Mouse (Mus musculus): ENCODE results near the gene 1700092M07Rik. TPM values are rescaled to one million over a fixed set of nuclear protein-coding genes. Genes with fewer than 3 reads are reported as not detected.
"Not testable (repeated sequence)": the region's sequence is repeated elsewhere in the genome, so short reads cannot be mapped to it uniquely, and the experiment has no call there.

The 1700092M07Rik gene
- polyA plus RNA-seq, 1 experiment from 2014 or later = 1.6 TPM

DNA sequence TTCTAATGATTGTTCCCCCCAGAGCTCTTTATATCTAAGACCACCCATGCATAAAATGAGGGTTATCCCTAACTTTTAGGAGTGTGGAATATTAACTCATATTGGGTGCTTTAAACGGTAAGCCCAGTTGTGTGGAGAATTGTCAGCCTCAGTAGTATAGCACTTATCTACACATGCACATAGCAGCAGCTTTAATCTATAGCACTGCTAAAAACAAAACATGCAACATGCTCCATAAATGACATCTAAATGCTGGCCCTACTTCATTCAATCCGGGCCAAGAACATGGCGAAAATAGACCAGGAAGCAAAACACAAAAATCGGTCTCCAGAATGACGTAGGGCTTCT is 18.0 kb upstream of the 1700092M07Rik start:
- H3K9me3 ChIP-seq = no peaks in the 10 kb centered on the region
- DNase-seq (ENCODE audit: low spot score) = no peak
- H3K27me3 ChIP-seq (ENCODE audit: insufficient read depth, poor library complexity, severe bottlenecking) = no peaks in the 10 kb centered on the region
- peak overlapping the region; percentile 69 for H3K4me3 ChIP-seq
- H3K27ac ChIP-seq = peak overlapping the region; percentile 93
- WGBS = 2% methylated on average over 5 of the region's 5 CpGs
- peaks cover 31% of the 10 kb centered on the region for H3K36me3 ChIP-seq
- H3K4me1 ChIP-seq = peaks cover 11% of the 10 kb centered on the region

DNA sequence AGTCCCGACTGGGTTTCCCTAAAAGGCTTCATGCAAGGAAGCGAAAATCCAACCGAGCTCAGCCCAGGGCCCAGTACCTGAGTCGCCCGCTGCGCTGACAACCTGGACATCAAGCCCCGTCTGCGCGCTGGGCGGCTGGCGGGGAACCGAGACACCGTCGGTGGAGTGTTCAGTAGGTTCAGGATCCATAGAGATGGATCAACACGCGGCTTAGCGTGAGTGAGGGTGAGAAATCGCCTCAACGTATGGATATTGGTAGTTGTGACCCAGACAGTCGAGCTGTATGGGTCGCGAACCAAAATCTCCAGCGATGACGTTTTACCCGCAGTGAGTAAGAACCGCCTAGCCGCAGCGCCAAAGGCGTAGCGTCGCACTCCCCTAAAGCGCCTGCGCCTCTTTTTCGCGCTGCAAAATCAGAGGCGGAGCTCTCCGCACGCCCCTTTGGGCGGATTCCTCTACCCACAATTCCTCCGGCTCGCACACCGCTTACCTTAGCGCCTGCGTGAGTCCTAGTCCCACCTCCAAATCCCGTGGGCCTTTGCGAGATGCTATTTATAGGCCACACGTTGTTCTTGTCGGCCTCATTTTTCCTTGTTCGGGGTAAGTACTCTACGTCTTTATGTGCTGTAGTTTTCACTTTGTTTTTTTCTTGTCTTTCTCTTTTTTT is 17.5 kb upstream of the 1700092M07Rik start, which contains the start of gene Slc3a2:
Gene Slc3a2, minus strand, starts transcription at position 463 of the 667 bp plus-strand sequence.
- H3K4me1 ChIP-seq = peaks cover 11% of the 10 kb centered on the region
- H3K36me3 ChIP-seq = peaks cover 31% of the 10 kb centered on the region
- under 1% methylated on average over 50 of the region's 50 CpGs for WGBS
- peak; percentile 99 for DNase-seq (ENCODE audit: low spot score)
- peak within 1 kb of the TSS; percentile 93 for H3K27ac ChIP-seq
- no peaks in the 10 kb centered on the region for H3K27me3 ChIP-seq (ENCODE audit: insufficient read depth, poor library complexity, severe bottlenecking)
- no peaks in the 10 kb centered on the region for H3K9me3 ChIP-seq
- peak within 1 kb of the TSS; percentile 69 for H3K4me3 ChIP-seq

DNA sequence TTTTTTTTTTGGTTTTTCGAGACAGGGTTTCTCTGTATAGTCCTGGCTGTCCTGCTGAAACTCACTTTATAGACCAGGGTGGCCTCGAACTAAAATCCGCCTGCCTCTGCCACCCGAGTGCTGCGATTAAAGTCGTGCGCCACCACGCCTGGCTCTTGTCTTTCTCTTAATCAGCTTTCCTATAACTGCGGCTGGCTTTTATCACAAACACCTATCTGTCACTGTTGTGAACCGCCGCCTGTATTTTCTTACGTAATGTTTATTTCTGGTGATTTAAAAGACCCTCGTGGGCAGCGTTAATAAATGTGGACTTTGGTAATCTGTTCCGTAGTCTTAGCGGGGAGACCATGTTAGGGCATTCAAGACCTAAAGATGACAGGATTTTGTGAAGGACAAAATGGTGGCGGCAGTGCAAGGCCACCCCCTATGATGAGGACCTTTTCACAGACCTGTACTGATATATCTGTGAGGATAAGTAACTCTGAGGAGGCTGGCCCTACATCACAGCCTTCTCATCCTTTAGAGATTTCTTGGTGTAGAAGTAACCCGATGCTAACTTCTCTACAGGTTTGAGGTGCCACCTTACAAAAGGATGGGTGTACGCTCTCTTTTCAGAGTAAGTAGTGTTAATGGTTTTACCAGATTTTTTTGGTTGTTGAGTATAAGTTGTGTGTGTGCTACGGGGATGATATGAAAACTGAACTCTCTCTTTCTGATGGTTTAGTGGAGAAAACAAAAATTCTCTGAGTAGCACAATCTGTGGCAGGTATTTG is 16.8 kb upstream of the 1700092M07Rik start:
- Histone ChIP-seq H3K36me3 (peaks cover 31% of the 10 kb centered on the region), H3K27me3 (ENCODE audit: insufficient read depth, poor library complexity, severe bottlenecking) (no peaks in the 10 kb centered on the region), H3K4me3 (peak overlapping the region; percentile 69), H3K9me3 (no peaks in the 10 kb centered on the region), H3K27ac (peak overlapping the region; percentile 93), H3K4me1 (peaks cover 11% of the 10 kb centered on the region)
- WGBS = under 1% methylated on average over 20 of the region's 20 CpGs
- DNase-seq (ENCODE audit: low spot score) = no peak

DNA sequence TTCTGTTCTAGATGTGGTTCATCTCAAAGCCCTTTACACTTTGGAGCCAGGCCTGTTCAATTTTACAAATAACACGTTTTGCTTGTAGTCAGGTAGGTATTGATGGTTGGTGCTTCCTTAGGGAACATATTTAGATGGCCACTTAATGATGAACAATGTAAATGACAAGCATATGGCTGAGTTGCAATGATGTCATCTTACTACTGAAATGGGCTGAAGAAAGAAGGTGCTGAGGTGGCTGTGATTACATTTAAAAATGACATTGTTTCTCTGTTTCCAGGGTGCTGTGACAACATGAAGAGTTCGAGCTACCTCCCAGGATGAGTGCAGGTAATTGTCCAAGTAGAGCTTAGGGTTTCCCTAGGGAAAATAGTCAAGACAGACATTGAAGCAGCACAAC is 16.1 kb upstream of the 1700092M07Rik start:
- Histone ChIP-seq H3K27me3 (ENCODE audit: insufficient read depth, poor library complexity, severe bottlenecking) (no peaks in the 10 kb centered on the region), H3K4me1 (peaks cover 11% of the 10 kb centered on the region), H3K36me3 (peaks cover 31% of the 10 kb centered on the region), H3K9me3 (no peaks in the 10 kb centered on the region), H3K4me3 (peak overlapping the region; percentile 69), H3K27ac (peak overlapping the region; percentile 93)
- 7% methylated on average over 2 of the region's 2 CpGs for WGBS
- no peak for DNase-seq (ENCODE audit: low spot score)

DNA sequence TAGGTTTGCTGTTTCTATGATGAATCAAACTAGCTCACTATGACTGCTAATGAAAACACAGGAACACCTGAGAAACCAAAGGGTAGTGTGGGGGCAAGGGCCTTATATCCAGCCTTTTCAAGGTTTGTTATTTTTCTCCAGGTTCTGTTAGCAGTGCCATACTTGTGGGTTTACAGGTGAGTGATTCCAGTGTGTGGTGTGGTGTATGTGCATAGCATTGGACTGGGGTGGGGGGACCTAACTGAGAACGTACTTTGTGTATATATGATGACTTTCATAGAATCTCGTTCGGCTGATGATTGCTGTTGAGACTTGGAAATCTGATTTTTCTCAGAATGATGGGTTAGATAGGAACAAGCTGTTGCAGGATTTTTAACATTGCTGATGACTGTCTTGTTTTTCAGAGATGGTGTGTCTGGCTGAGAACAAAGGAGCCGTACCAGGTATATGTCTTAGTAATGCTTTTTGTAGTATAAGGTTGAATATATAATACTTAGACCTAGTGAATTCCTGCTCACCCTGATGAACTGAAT is 15.4 kb upstream of the 1700092M07Rik start:
- Histone ChIP-seq H3K4me3 (peak overlapping the region; percentile 69), H3K9me3 (no peaks in the 10 kb centered on the region), H3K27me3 (ENCODE audit: insufficient read depth, poor library complexity, severe bottlenecking) (no peaks in the 10 kb centered on the region), H3K4me1 (peaks cover 11% of the 10 kb centered on the region), H3K36me3 (peaks cover 31% of the 10 kb centered on the region), H3K27ac (no peak overlapping the region)
- 64% methylated on average over 4 of the region's 4 CpGs for WGBS
- no peak for DNase-seq (ENCODE audit: low spot score)

- Histone ChIP-seq H3K36me3 (peaks cover 31% of the 10 kb centered on the region), H3K9me3 (no peaks in the 10 kb centered on the region), H3K27ac (no peak overlapping the region), H3K4me1 (peaks cover 11% of the 10 kb centered on the region), H3K4me3 (0 out of 2 replicates have a peak overlapping the region, but pooled peaks have one; percentile 1), H3K27me3 (ENCODE audit: insufficient read depth, poor library complexity, severe bottlenecking) (no peaks in the 10 kb centered on the region)
- no peak for DNase-seq (ENCODE audit: low spot score)
- WGBS = 25% methylated on average over 3 of the region's 3 CpGs
Observed at GRCm38 (mm10) chr19:8726609-8727390, 13.7 kb upstream of the 1700092M07Rik start.

DNA sequence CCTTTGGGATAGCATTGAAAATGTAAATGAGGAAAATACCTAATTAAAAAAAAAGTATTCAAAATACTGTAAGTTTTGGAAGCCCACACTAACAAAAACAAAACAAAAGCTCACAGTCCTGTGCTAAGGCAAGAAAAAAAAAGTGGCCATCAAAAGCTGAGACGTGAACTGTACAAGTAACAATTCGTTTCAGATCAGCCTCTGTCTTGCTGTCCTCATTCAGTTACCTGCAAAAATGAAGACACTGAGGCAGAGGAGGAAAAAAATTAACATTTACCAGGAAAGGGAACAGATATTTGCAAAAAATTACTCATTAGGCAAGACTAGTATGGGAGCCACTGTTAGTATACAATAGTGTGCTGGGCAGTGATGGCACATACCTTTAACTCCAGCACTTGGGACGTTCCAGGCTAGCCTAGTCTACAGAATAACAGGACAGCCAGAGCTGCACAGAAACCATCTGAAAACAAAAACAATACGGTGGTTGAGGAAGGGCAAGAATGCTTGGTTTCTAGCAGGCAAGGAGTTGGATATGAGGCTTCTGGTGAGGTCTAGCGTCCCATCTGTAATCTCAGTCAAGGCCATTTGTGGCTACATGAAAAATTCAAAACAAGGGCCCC is 12.9 kb upstream of the 1700092M07Rik start:
- Histone ChIP-seq H3K27ac (no peak overlapping the region), H3K36me3 (peaks cover 31% of the 10 kb centered on the region), H3K4me3 (no peak overlapping the region), H3K9me3 (no peaks in the 10 kb centered on the region), H3K4me1 (peaks cover 5% of the 10 kb centered on the region; the same call in 1 of the 2 replicates), H3K27me3 (ENCODE audit: insufficient read depth, poor library complexity, severe bottlenecking) (no peaks in the 10 kb centered on the region)
- WGBS = 24% methylated on average over 5 of the region's 5 CpGs
- DNase-seq (ENCODE audit: low spot score) = no peak

DNA sequence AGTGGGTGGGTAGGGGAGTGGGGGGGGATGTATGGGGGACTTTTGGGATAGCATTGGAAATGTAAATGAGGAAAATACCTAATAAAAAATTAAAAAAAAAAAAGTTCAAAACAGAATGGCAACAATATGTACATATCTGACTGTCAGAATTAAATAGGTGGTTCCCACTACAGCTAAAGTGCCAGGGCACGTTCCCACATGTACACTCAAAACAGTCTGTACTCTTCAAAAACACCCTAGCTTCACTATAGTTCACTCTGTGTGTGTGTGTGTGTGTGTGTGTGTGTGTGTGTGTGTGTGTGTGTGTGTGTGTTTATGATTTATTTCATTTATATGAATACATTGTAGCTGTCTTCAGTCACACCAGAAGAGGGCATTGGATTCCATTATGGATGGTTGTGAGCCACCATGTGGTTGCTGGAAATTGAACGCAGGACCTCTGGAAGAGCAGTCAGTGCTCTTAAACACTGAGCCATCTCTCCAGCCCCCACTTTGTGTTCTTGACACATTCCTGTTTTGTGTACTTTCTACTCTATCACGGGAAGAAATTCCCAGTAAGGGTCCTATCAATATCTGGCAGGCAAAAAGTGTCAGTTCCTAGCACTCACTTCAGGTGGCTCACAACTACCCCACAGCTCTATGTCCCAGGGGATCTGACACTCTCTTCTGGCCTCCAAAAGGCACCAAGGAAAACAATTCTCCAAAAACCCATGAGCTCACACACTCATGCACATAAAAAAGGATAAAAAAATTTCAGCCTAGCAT is 12.0 kb upstream of the 1700092M07Rik start:
- H3K27ac ChIP-seq; H3K27me3 ChIP-seq (ENCODE audit: insufficient read depth, poor library complexity, severe bottlenecking); H3K4me1 ChIP-seq; H3K4me3 ChIP-seq; H3K9me3 ChIP-seq: not testable (repeated sequence)
- DNase-seq (ENCODE audit: low spot score) = peak; percentile 45
- H3K36me3 ChIP-seq = peaks cover 31% of the 10 kb centered on the region
- WGBS = 50% methylated on average over 3 of the region's 3 CpGs

DNA sequence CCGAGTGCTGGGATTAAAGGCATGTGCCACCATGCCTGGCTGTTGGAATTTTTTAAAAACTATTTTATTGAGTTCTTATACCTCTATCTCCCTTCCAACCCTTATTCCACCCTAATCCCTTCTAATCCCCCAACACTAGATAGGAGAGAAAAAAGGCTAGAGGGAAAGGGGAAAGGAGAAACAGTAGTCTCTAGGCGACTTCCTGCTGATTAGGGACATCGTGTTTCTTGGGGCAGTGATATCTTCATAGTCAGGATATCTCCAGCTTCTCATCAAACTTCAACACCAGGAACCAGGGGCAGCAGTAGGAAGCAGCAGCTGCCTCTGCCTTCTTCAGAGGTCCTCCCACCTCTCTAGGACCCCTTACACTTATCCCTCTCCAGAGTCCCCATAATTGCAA is 6.2 kb upstream of the 1700092M07Rik start:
- no peaks in the 10 kb centered on the region for H3K27me3 ChIP-seq (ENCODE audit: insufficient read depth, poor library complexity, severe bottlenecking)
- H3K36me3 ChIP-seq = peaks cover 23% of the 10 kb centered on the region
- H3K27ac ChIP-seq = no peak overlapping the region
- 61% methylated on average over 3 of the region's 3 CpGs for WGBS
- H3K9me3 ChIP-seq = no peaks in the 10 kb centered on the region
- H3K4me1 ChIP-seq = peaks cover 6% of the 10 kb centered on the region; the same call in 1 of the 2 replicates
- no peak for DNase-seq (ENCODE audit: low spot score)
- no peak overlapping the region for H3K4me3 ChIP-seq

DNA sequence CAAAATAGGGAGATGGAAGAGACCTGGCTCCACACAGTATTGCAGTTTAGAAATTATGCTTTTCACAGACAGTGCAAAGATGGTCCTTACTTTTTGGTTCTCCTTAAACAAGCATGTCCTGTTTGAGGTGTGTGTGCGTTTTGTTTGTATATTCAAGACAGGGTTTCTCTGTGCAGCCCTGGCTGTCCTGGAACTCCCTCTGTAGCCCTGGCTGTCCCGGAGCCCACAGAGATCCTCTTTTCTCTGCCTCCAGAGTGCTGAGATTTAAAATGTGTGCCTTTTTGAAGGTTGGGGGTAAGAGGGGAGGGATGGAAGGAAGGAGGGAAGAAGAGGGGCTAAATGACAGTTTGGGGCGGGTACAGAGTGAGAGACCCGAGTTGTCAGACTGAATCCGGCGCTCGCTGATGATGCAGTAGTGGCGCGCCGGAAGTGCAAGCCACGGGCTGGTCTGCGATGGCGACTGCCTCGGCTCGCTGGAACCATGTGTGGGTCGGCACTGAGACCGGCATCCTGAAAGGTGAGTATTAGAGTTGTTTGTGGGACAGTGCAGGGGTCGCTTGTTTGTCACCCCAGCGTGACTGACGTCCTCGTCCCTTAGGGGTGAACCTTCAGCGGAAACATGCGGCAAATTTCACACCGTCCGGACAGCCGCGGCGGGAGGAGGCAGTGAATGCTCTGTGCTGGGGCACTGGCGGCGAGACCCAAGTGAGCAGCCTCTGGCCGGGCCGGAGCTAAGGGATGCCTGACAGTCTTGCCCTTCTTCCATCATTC is 4.9 kb upstream of the 1700092M07Rik start, which contains the start of gene Wdr74:
Gene Wdr74, plus strand, starts transcription at position 439 of the 771 bp plus-strand sequence.
- under 1% methylated on average over 32 of the region's 32 CpGs for WGBS
- peak within 1 kb of the TSS; percentile 89 for H3K27ac ChIP-seq
- H3K9me3 ChIP-seq = no peaks in the 10 kb centered on the region
- H3K4me3 ChIP-seq = peak within 1 kb of the TSS; percentile 94
- H3K27me3 ChIP-seq (ENCODE audit: insufficient read depth, poor library complexity, severe bottlenecking) = no peaks in the 10 kb centered on the region
- H3K36me3 ChIP-seq = peaks cover 35% of the 10 kb centered on the region
- H3K4me1 ChIP-seq = peaks cover 9% of the 10 kb centered on the region
- peak; percentile 95 for DNase-seq (ENCODE audit: low spot score)

GRCm38 (mm10) chr19:8736160-8736467 is 4.4 kb upstream of the 1700092M07Rik start:
- Histone ChIP-seq H3K4me1 (peaks cover 15% of the 10 kb centered on the region), H3K27ac (peak overlapping the region; percentile 89), H3K9me3 (no peaks in the 10 kb centered on the region), H3K36me3 (peaks cover 38% of the 10 kb centered on the region), H3K4me3 (peak overlapping the region; percentile 94), H3K27me3 (ENCODE audit: insufficient read depth, poor library complexity, severe bottlenecking) (no peaks in the 10 kb centered on the region)
- WGBS = 2% methylated on average over 11 of the region's 11 CpGs
- DNase-seq (ENCODE audit: low spot score) = no peak

All from heart, embryonic 10.5 days (tissue).